Mouse (Mus musculus) MEL (cell line): ENCODE results near the gene Slc4a2.

Experiments used
- CTCF ChIP-seq, 3 experiments: IDR thresholded peaks in 2 of 3; conservative IDR thresholded peaks in 1 of 3; 2 replicates each; pipeline ENCODE4 v1.5.1; 2011 to 2012; ENCODE audit warnings: low read length in 3 of 3, low read depth in 2 of 3, mild to moderate bottlenecking in 2 of 3, improper control_type of control experiment in 1 of 3, inconsistent platforms in 1 of 3, mixed read lengths in 1 of 3, moderate library complexity in 1 of 3; ENCODE audit not compliant: control insufficient read depth in 1 of 3, insufficient read depth in 1 of 3, poor library complexity in 1 of 3, severe bottlenecking in 1 of 3
- GATA1 ChIP-seq: IDR thresholded peaks from 2 replicates; pipeline ENCODE4 v1.6.1; 2011; ENCODE audit warnings: low read depth, low read length, improper control_type of control experiment
- RAD21 ChIP-seq: IDR thresholded peaks from 2 replicates; pipeline ENCODE4 v1.6.1; 2011; ENCODE audit warnings: mild to moderate bottlenecking, low read depth, low read length, improper control_type of control experiment
- ZMIZ1 ChIP-seq: IDR thresholded peaks from 2 replicates; pipeline ENCODE4 v1.6.1; 2012; ENCODE audit warnings: low read depth, mild to moderate bottlenecking, inconsistent platforms, low read length, improper control_type of control experiment, moderate library complexity

- TF ChIP-seq ZMIZ1 = no peak
- no peak for TF ChIP-seq CTCF (IDR thresholded peaks at IDR 0.05 in 2 of 3, conservative IDR thresholded peaks at IDR 0.05 in 1 of 3; ENCODE audit: control insufficient read depth in 1 of 3, insufficient read depth in 1 of 3, low read depth in 2 of 3, low read length in 3 of 3, poor library complexity in 1 of 3, severe bottlenecking in 1 of 3)
- TF ChIP-seq GATA1 = no peak
- no peak for TF ChIP-seq RAD21
Measured at GRCm38 (mm10) chr5:24490413-24490920, 66.8 kb downstream of the Slc4a2 start.
